Mouse (Mus musculus) gonadal fat pad, adult 2 months (tissue): Measurements from ENCODE around the gene Arap1. TPM values are rescaled to one million over a fixed set of nuclear protein-coding genes. Genes with fewer than 3 reads are reported as not detected.

Experiments
- DNase-seq: peaks from one replicate; pipeline ENCODE4 v3.0.0-alpha.2; 2012; ENCODE audit warnings: low read depth
- polyA plus RNA-seq: library from polyadenylated mRNA; depleted of rRNA; stranded (reverse); fragments of >200 nt; gene quantifications from 2 replicates; pipeline ENCODE4 v1.2.3, GENCODE M21; 2012; rRNA removed

Gene Arap1
- polyA plus RNA-seq: 90.0 and 90.6 TPM in 2 replicates

- no peak for DNase-seq
These were observed at the start of gene Arap1 for GRCm38 (mm10) chr7:101347767-101348270. Gene Arap1 (plus strand): TSS chr7:101348067.

GRCm38 (mm10) chr7:101298375-101298774 lies 49.5 kb upstream of the Arap1 start:
- no peak for DNase-seq

- no peak for DNase-seq
These were observed 46.4 kb upstream of the Arap1 start for GRCm38 (mm10) chr7:101301361-101301880.

GRCm38 (mm10) chr7:101301881-101302456 lies 45.9 kb upstream of the Arap1 start, which contains the start of gene Atg16l2:
Gene Atg16l2 (minus strand): TSS chr7:101302251.
- DNase-seq: peak; percentile 64

- no peak for DNase-seq
These were observed 45.2 kb upstream of the Arap1 start for GRCm38 (mm10) chr7:101302691-101303090.

- no peak for DNase-seq
These were observed 41.0 kb upstream of the Arap1 start for GRCm38 (mm10) chr7:101306841-101307240.

- DNase-seq: no peak
These were observed 37.9 kb upstream of the Arap1 start for GRCm38 (mm10) chr7:101309985-101310326.

- DNase-seq: peak; percentile 75
These were observed 37.4 kb upstream of the Arap1 start for GRCm38 (mm10) chr7:101310327-101311028.

- DNase-seq: no peak
These were observed 36.8 kb upstream of the Arap1 start for GRCm38 (mm10) chr7:101311061-101311460.

GRCm38 (mm10) chr7:101313033-101313432 lies 34.8 kb upstream of the Arap1 start:
- DNase-seq: no peak

- DNase-seq: no peak
These were observed 33.5 kb upstream of the Arap1 start for GRCm38 (mm10) chr7:101314396-101314795.

GRCm38 (mm10) chr7:101315699-101316098 lies 32.2 kb upstream of the Arap1 start:
- DNase-seq: no peak

GRCm38 (mm10) chr7:101316591-101317001 lies 31.3 kb upstream of the Arap1 start:
- no peak for DNase-seq

GRCm38 (mm10) chr7:101317014-101317413 lies 30.9 kb upstream of the Arap1 start, which contains the start of gene Stard10:
Gene Stard10 (plus strand): TSS chr7:101317086.
- DNase-seq: no peak

- DNase-seq: no peak
These were observed 29.0 kb upstream of the Arap1 start for GRCm38 (mm10) chr7:101318848-101319247.

- no peak for DNase-seq
These were observed 28.1 kb upstream of the Arap1 start for GRCm38 (mm10) chr7:101319796-101320195.

GRCm38 (mm10) chr7:101320399-101321217 lies 27.3 kb upstream of the Arap1 start:
- DNase-seq: no peak

GRCm38 (mm10) chr7:101321218-101321827 lies 26.5 kb upstream of the Arap1 start:
- no peak for DNase-seq

GRCm38 (mm10) chr7:101323141-101323594 lies 24.7 kb upstream of the Arap1 start:
- no peak for DNase-seq

- DNase-seq: peak; percentile 59
These were observed 23.5 kb upstream of the Arap1 start for GRCm38 (mm10) chr7:101324142-101324962.

- no peak for DNase-seq
These were observed 21.9 kb upstream of the Arap1 start for GRCm38 (mm10) chr7:101326006-101326405.
